Mouse (Mus musculus) lung, postnatal 0 days (tissue): ENCODE measurements around the gene Gm42417. TPM values are rescaled to one million over a fixed set of nuclear protein-coding genes. Genes with fewer than 3 reads are reported as not detected.

ENCODE experiments used
- ATAC-seq: fragments of 200-750 bp; cut with Nextera tagmentation; 2 replicates; pipeline ENCODE4 v1.8.0; 2017; ENCODE audit warnings: moderate library complexity
- DNase-seq: peaks from one replicate; pipeline ENCODE4 v3.0.0-alpha.2; 2016; ENCODE audit warnings: low spot score
- H3K27ac ChIP-seq: fragments of 300-500 bp; sonication (generic); 2 replicates; pipeline ENCODE4 v1.5.1; 2014; ENCODE audit warnings: antibody characterized with exemption, mild to moderate bottlenecking, low read length, mixed read lengths
- H3K27me3 ChIP-seq: fragments of 300-500 bp; sonication (generic); replicated peaks from 2 replicates; pipeline ENCODE4 v1.6.1; 2014; ENCODE audit warnings: low read length, mixed read lengths; ENCODE audit not compliant: insufficient read depth
- H3K36me3 ChIP-seq: fragments of 300-500 bp; sonication (generic); 2 replicates; pipeline ENCODE4 v1.6.1; 2014; ENCODE audit warnings: low read length, mixed read lengths; ENCODE audit not compliant: insufficient read depth
- H3K4me1 ChIP-seq: fragments of 300-500 bp; sonication (generic); 2 replicates; pipeline ENCODE4 v1.6.1; 2014; ENCODE audit warnings: antibody characterized with exemption, low read depth, low read length, mixed read lengths; ENCODE audit not compliant: insufficient read depth
- H3K4me2 ChIP-seq: fragments of 300-500 bp; sonication (generic); replicated peaks from 2 replicates; pipeline ENCODE4 v1.6.1; 2014; ENCODE audit warnings: low read depth, mild to moderate bottlenecking, low read length, moderate library complexity, mixed read lengths
- H3K4me3 ChIP-seq: fragments of 300-500 bp; sonication (generic); 2 replicates; pipeline ENCODE4 v1.5.1; 2014; ENCODE audit warnings: low read depth, low read length
- H3K9ac ChIP-seq: fragments of 300-500 bp; sonication (generic); replicated peaks from 2 replicates; pipeline ENCODE4 v1.6.1; 2014; ENCODE audit warnings: low read depth, mild to moderate bottlenecking
- H3K9me3 ChIP-seq: fragments of 300-500 bp; sonication (generic); 2 replicates; pipeline ENCODE4 v1.6.1; 2016; ENCODE audit warnings: low read length, mixed read lengths
- CTCF ChIP-seq: IDR thresholded peaks from 2 replicates; pipeline ENCODE4 v1.5.1; 2016; ENCODE audit warnings: antibody characterized with exemption, mild to moderate bottlenecking
- EP300 ChIP-seq: IDR thresholded peaks from 2 replicates; pipeline ENCODE4 v1.6.1; 2016; ENCODE audit warnings: antibody characterized with exemption, mild to moderate bottlenecking, control low read depth
- WGBS: fragments of 180-500 bp; shearing (Covaris S2); extraction: QIAGEN DNeasy Blood & Tissue Kit; methylation state at CpG from one replicate; pipeline ENCODE4 v1.1.7; 2014; 5-methylcytosine and 5-hydroxymethylcytosine counted together
- polyA plus RNA-seq: library from polyadenylated mRNA; unstranded; fragments of >200 nt; fragmentation: Nextera tagmentation; extraction: Ambion mirVana; gene quantifications from 2 replicates; pipeline ENCODE4 v1.2.1, GENCODE M21; 2015

Gene Gm42417
- polyA plus RNA-seq, 1 experiment from 2014 or later: 0.62 TPM

- Histone ChIP-seq H3K4me3 (no peak overlapping the region), H3K4me1 (peaks cover 18% of the 10 kb centered on the region; the same call in 1 of the 2 replicates), H3K27ac (peak overlapping the region; percentile 69; the same call in 1 of the 2 replicates), H3K36me3 (no peaks in the 10 kb centered on the region), H3K27me3 (no peaks in the 10 kb centered on the region), H3K9ac (no peak overlapping the region), H3K4me2 (no peak overlapping the region), H3K9me3 (no peaks in the 10 kb centered on the region)
- ATAC-seq (no peak), DNase-seq (no peak)
- WGBS: 48% methylated on average over 21 of the region's 21 CpGs
- TF ChIP-seq CTCF: no peak
- TF ChIP-seq EP300: no peak
These were observed 28.8 kb upstream of the Gm42417 start for GRCm38 (mm10) chr1:36567818-36568603.

- Histone ChIP-seq H3K9me3 (no peaks in the 10 kb centered on the region), H3K9ac (no peak overlapping the region), H3K4me1 (peaks cover 14% of the 10 kb centered on the region; the same call in 1 of the 2 replicates), H3K36me3 (no peaks in the 10 kb centered on the region), H3K27ac (no peak overlapping the region), H3K4me3 (no peak overlapping the region), H3K27me3 (no peaks in the 10 kb centered on the region), H3K4me2 (no peak overlapping the region)
- ATAC-seq (no peak), DNase-seq (no peak)
- TF ChIP-seq EP300 (no peak), CTCF (no peak)
- WGBS: 21% methylated on average over 2 of the region's 2 CpGs
These were observed 27.2 kb upstream of the Gm42417 start for GRCm38 (mm10) chr1:36566425-36566824.

GRCm38 (mm10) chr1:36564101-36564500, 24.9 kb upstream of the Gm42417 start:
- peaks cover 5% of the 10 kb centered on the region for H3K4me1 ChIP-seq
- DNase-seq: no peak
- H3K9ac ChIP-seq: no peak overlapping the region
- H3K4me2 ChIP-seq: no peak overlapping the region
- ATAC-seq: no peak
- WGBS: 73% methylated on average over 6 of the region's 6 CpGs
- no peaks in the 10 kb centered on the region for H3K36me3 ChIP-seq
- H3K4me3 ChIP-seq: no peak overlapping the region
- TF ChIP-seq EP300 (no peak), CTCF (no peak)
- no peaks in the 10 kb centered on the region for H3K27me3 ChIP-seq
- H3K27ac ChIP-seq: no peak overlapping the region
- H3K9me3 ChIP-seq: no peaks in the 10 kb centered on the region

GRCm38 (mm10) chr1:36563632-36564031, 24.4 kb upstream of the Gm42417 start:
- H3K27ac ChIP-seq: no peak overlapping the region
- no peak for TF ChIP-seq CTCF
- no peak for TF ChIP-seq EP300
- H3K4me2 ChIP-seq: no peak overlapping the region
- H3K27me3 ChIP-seq: no peaks in the 10 kb centered on the region
- H3K9me3 ChIP-seq: no peaks in the 10 kb centered on the region
- ATAC-seq (no peak), DNase-seq (no peak)
- 77% methylated on average over 4 of the region's 4 CpGs for WGBS
- H3K36me3 ChIP-seq: no peaks in the 10 kb centered on the region
- peaks cover 6% of the 10 kb centered on the region for H3K4me1 ChIP-seq
- no peak overlapping the region for H3K9ac ChIP-seq
- H3K4me3 ChIP-seq: no peak overlapping the region

- Histone ChIP-seq H3K36me3 (no peaks in the 10 kb centered on the region), H3K9ac (no peak overlapping the region), H3K4me3 (no peak overlapping the region), H3K27me3 (no peaks in the 10 kb centered on the region), H3K9me3 (no peaks in the 10 kb centered on the region), H3K4me1 (peaks cover 7% of the 10 kb centered on the region), H3K27ac (no peak overlapping the region), H3K4me2 (no peak overlapping the region)
- DNase-seq (no peak), ATAC-seq (no peak)
- 83% methylated on average over 2 of the region's 2 CpGs for WGBS
- no peak for TF ChIP-seq EP300
- TF ChIP-seq CTCF: no peak
These were observed 24.0 kb upstream of the Gm42417 start for GRCm38 (mm10) chr1:36563197-36563596.

GRCm38 (mm10) chr1:36562388-36562787, 23.2 kb upstream of the Gm42417 start:
- Histone ChIP-seq H3K4me3 (no peak overlapping the region), H3K36me3 (no peaks in the 10 kb centered on the region), H3K27ac (no peak overlapping the region), H3K27me3 (no peaks in the 10 kb centered on the region), H3K4me2 (no peak overlapping the region), H3K4me1 (peaks cover 7% of the 10 kb centered on the region), H3K9ac (no peak overlapping the region), H3K9me3 (no peaks in the 10 kb centered on the region)
- TF ChIP-seq EP300: no peak
- no peak for TF ChIP-seq CTCF
- ATAC-seq (no peak), DNase-seq (no peak)
- WGBS: 60% methylated on average over 4 of the region's 4 CpGs
